ENCODE assay signal across 8 mouse cellular contexts in genomic region chr6:91842897-91843627, GRCm38 (mm10). TPM values are rescaled to one million over a fixed set of nuclear protein-coding genes. Genes with fewer than 3 reads are reported as not detected.
DNase-seq lines count a peak whose midpoint lies in the region; ATAC-seq and TF ChIP-seq lines count a peak whose summit lies in the region.

No protein-coding gene starts in this region.

- no peak overlapping the region for H3K9ac ChIP-seq in lung, embryonic 14.5 days
- peak overlapping the region; percentile 63 for H3K9ac ChIP-seq in hindbrain, postnatal 0 days (replicated peaks; ENCODE audit: low read length)
- peak overlapping the region; percentile 75 for H3K9ac ChIP-seq in neural tube, embryonic 15.5 days (replicated peaks)

- H3K36me3 ChIP-seq in lung, embryonic 14.5 days (ENCODE audit: insufficient read depth): no peaks in the 10 kb centered on the region
- no peaks in the 10 kb centered on the region for H3K36me3 ChIP-seq in forebrain, embryonic 10.5 days (replicated peaks)
- no peaks in the 10 kb centered on the region for H3K36me3 ChIP-seq in hindbrain, postnatal 0 days (ENCODE audit: insufficient read depth, low read length)
- H3K36me3 ChIP-seq in neural tube, embryonic 15.5 days: no peaks in the 10 kb centered on the region

- no peak overlapping the region for H3K27ac ChIP-seq in lung, embryonic 14.5 days (ENCODE audit: low read depth)
- H3K27ac ChIP-seq in forebrain, embryonic 10.5 days: peak overlapping the region; percentile 65
- peak overlapping the region; percentile 41; the same call in 1 of the 2 replicates for H3K27ac ChIP-seq in hindbrain, postnatal 0 days
- H3K27ac ChIP-seq in neural tube, embryonic 15.5 days (replicated peaks): peak overlapping the region; percentile 70

- no peaks in the 10 kb centered on the region for H3K9me3 ChIP-seq in lung, embryonic 14.5 days (ENCODE audit: low read depth, low read length)
- no peaks in the 10 kb centered on the region for H3K9me3 ChIP-seq in forebrain, embryonic 10.5 days
- no peaks in the 10 kb centered on the region for H3K9me3 ChIP-seq in hindbrain, postnatal 0 days (ENCODE audit: low read length)
- H3K9me3 ChIP-seq in neural tube, embryonic 15.5 days (replicated peaks): no peaks in the 10 kb centered on the region

- TF ChIP-seq CTCF in lung, embryonic 14.5 days (IDR thresholded peaks at IDR 0.05; ENCODE audit: low read depth): no peak
- peak; percentile 39 for TF ChIP-seq CTCF in hindbrain, postnatal 0 days (IDR thresholded peaks at IDR 0.05; ENCODE audit: low read depth)

- peaks cover 61% of the 10 kb centered on the region for H3K27me3 ChIP-seq in lung, embryonic 14.5 days (ENCODE audit: insufficient read depth, low read length)
- H3K27me3 ChIP-seq in forebrain, embryonic 10.5 days (ENCODE audit: poor library complexity, severe bottlenecking): peaks cover 94% of the 10 kb centered on the region
- peaks cover 14% of the 10 kb centered on the region; the same call in 1 of the 2 replicates for H3K27me3 ChIP-seq in hindbrain, postnatal 0 days (ENCODE audit: insufficient read depth, low read length)
- H3K27me3 ChIP-seq in neural tube, embryonic 15.5 days (replicated peaks): peaks cover 17% of the 10 kb centered on the region

- no peak for DNase-seq in lung, embryonic 14.5 days
- DNase-seq in lung, postnatal 14 days: no peak
- DNase-seq in forebrain, embryonic 10.5 days (ENCODE audit: extremely low spot score, low spot score): peak; percentile 20
- no peak for DNase-seq in hindbrain, postnatal 0 days (ENCODE audit: low spot score)
- no peak for DNase-seq in thymus, postnatal 36 days
- DNase-seq in ovary, postnatal 10 days (ENCODE audit: low spot score): no peak
- DNase-seq in ovary, postnatal 36 days (ENCODE audit: low spot score): no peak

- H3K4me1 ChIP-seq in lung, embryonic 14.5 days (ENCODE audit: insufficient read depth): no peaks in the 10 kb centered on the region
- peaks cover 41% of the 10 kb centered on the region for H3K4me1 ChIP-seq in forebrain, embryonic 10.5 days
- H3K4me1 ChIP-seq in hindbrain, postnatal 0 days (ENCODE audit: insufficient read depth, low read length): peaks cover 13% of the 10 kb centered on the region
- peaks cover 85% of the 10 kb centered on the region for H3K4me1 ChIP-seq in neural tube, embryonic 15.5 days

- no peak for ATAC-seq in lung, embryonic 14.5 days (ENCODE audit: insufficient read depth)
- peak; percentile 18; the same call in 1 of the 2 replicates for ATAC-seq in hindbrain, postnatal 0 days
- peak; percentile 1; the same call in 1 of the 2 replicates for ATAC-seq in neural tube, embryonic 15.5 days (ENCODE audit: low FRiP score)

- WGBS in lung, embryonic 14.5 days: 2% methylated on average over 46 of the region's 46 CpGs
- 3% methylated on average over 46 of the region's 46 CpGs for WGBS in forebrain, embryonic 10.5 days
- 3% methylated on average over 41 of the region's 46 CpGs for WGBS in hindbrain, postnatal 0 days
- whole genome bisulfite sequencing in neural tube, embryonic 15.5 days: 3% methylated on average over 37 of the region's 46 CpGs

- peak overlapping the region; percentile 72 for H3K4me2 ChIP-seq in lung, embryonic 14.5 days
- peak overlapping the region; percentile 73 for H3K4me2 ChIP-seq in hindbrain, postnatal 0 days (ENCODE audit: low read depth, low read length)
- peak overlapping the region; percentile 79 for H3K4me2 ChIP-seq in neural tube, embryonic 15.5 days

- peak overlapping the region; percentile 39 for H3K4me3 ChIP-seq in lung, embryonic 14.5 days (ENCODE audit: low read depth, low read length)
- H3K4me3 ChIP-seq in forebrain, embryonic 10.5 days: peak overlapping the region; percentile 68
- peak overlapping the region; percentile 61 for H3K4me3 ChIP-seq in hindbrain, postnatal 0 days (ENCODE audit: low read length)
- H3K4me3 ChIP-seq in neural tube, embryonic 15.5 days (replicated peaks): peak overlapping the region; percentile 64

RNA-seq across cellular contexts. Expression of gene Grip2, which starts 16.0 kb away (rescaled TPM):
- 0.14 and 0.37 TPM in 2 replicates for polyA plus RNA-seq in lung, embryonic 14.5 days (2014; fragmentation: Nextera tagmentation; extraction: Ambion mirVana)
- 0.32 and 0.46 TPM in 2 replicates for polyA plus RNA-seq in forebrain, embryonic 10.5 days (2016; fragmentation: Nextera tagmentation; extraction: Ambion mirVana)
- 14.6 and 19.2 TPM in 2 replicates for total RNA-seq in hindbrain, postnatal 0 days (2014; rRNA removed)
- 5.2 and 5.3 TPM in 2 replicates for polyA plus RNA-seq in hindbrain, postnatal 0 days (2015; fragmentation: Nextera tagmentation; extraction: Ambion mirVana)
- polyA plus RNA-seq in neural tube, embryonic 15.5 days (2015; fragmentation: Nextera tagmentation; extraction: Ambion mirVana): 7.7 and 8.6 TPM in 2 replicates

RNA-seq across cellular contexts. Expression of gene Ccdc174, which starts 34.8 kb away (rescaled TPM):
- polyA plus RNA-seq in lung, embryonic 14.5 days (2014; fragmentation: Nextera tagmentation; extraction: Ambion mirVana): 31.7 and 37.2 TPM in 2 replicates
- polyA plus RNA-seq in forebrain, embryonic 10.5 days (2016; fragmentation: Nextera tagmentation; extraction: Ambion mirVana): 33.9 and 36.8 TPM in 2 replicates
- 12.8 and 15.1 TPM in 2 replicates for total RNA-seq in hindbrain, postnatal 0 days (2014; rRNA removed)
- 36.3 and 43.4 TPM in 2 replicates for polyA plus RNA-seq in hindbrain, postnatal 0 days (2015; fragmentation: Nextera tagmentation; extraction: Ambion mirVana)
- 39.7 and 42.1 TPM in 2 replicates for polyA plus RNA-seq in neural tube, embryonic 15.5 days (2015; fragmentation: Nextera tagmentation; extraction: Ambion mirVana)

RNA-seq across cellular contexts. Expression of gene 4930590J08Rik, which starts 59.5 kb away (rescaled TPM):
- polyA plus RNA-seq in lung, embryonic 14.5 days (2014; fragmentation: Nextera tagmentation; extraction: Ambion mirVana): 0.16 and 0.79 TPM in 2 replicates
- polyA plus RNA-seq in forebrain, embryonic 10.5 days (2016; fragmentation: Nextera tagmentation; extraction: Ambion mirVana): 0.28 and 0.48 TPM in 2 replicates
- total RNA-seq in hindbrain, postnatal 0 days (2014; rRNA removed): 2.2 and 3.2 TPM in 2 replicates
- 0.63 and 0.64 TPM in 2 replicates for polyA plus RNA-seq in hindbrain, postnatal 0 days (2015; fragmentation: Nextera tagmentation; extraction: Ambion mirVana)
- polyA plus RNA-seq in neural tube, embryonic 15.5 days (2015; fragmentation: Nextera tagmentation; extraction: Ambion mirVana): 1.4 and 1.5 TPM in 2 replicates
